Mouse (Mus musculus): Measurements from ENCODE around the gene H2-T22. TPM values are rescaled to one million over a fixed set of nuclear protein-coding genes. Genes with fewer than 3 reads are reported as not detected.

Gene H2-T22
- polyA plus RNA-seq, 1 experiment = 31.0 TPM

- DNase-seq = no peak
- TF ChIP-seq POLR2A (IDR thresholded peaks at IDR 0.05; ENCODE audit: borderline replicate concordance, insufficient read depth, low read length) = no peak
- TF ChIP-seq CTCF (IDR thresholded peaks at IDR 0.05; ENCODE audit: borderline replicate concordance, insufficient read depth, low read depth, low read length) = no peak
- Histone ChIP-seq H3K27ac (ENCODE audit: insufficient read depth, low read length) (no peak overlapping the region), H3K4me1 (ENCODE audit: control insufficient read depth, insufficient read depth, low read length) (peaks cover 2% of the 10 kb centered on the region; the same call in 1 of the 2 replicates), H3K27me3 (ENCODE audit: control insufficient read depth, insufficient read depth, low read length) (no peaks in the 10 kb centered on the region), H3K4me3 (replicated peaks; ENCODE audit: insufficient read depth, low read depth, low read length) (no peak overlapping the region)
- WGBS = 98% methylated on average over 6 of the region's 6 CpGs
Observed at GRCm38 (mm10) chr17:36001966-36002365, 40.6 kb downstream of the H2-T22 start.

- 87% methylated on average over 12 of the region's 12 CpGs for WGBS
- TF ChIP-seq CTCF (IDR thresholded peaks at IDR 0.05; ENCODE audit: borderline replicate concordance, insufficient read depth, low read depth, low read length) = no peak
- no peak for TF ChIP-seq POLR2A (IDR thresholded peaks at IDR 0.05; ENCODE audit: borderline replicate concordance, insufficient read depth, low read length)
- H3K4me3 ChIP-seq (replicated peaks; ENCODE audit: insufficient read depth, low read depth, low read length) = no peak overlapping the region
- peaks cover 2% of the 10 kb centered on the region for H3K4me1 ChIP-seq (ENCODE audit: control insufficient read depth, insufficient read depth, low read length)
- no peak overlapping the region for H3K27ac ChIP-seq (ENCODE audit: insufficient read depth, low read length)
- no peak for DNase-seq
- H3K27me3 ChIP-seq (ENCODE audit: control insufficient read depth, insufficient read depth, low read length) = no peaks in the 10 kb centered on the region
Observed at GRCm38 (mm10) chr17:36001121-36001897, 41.2 kb downstream of the H2-T22 start.

- Histone ChIP-seq H3K27me3 (ENCODE audit: control insufficient read depth, insufficient read depth, low read length) (no peaks in the 10 kb centered on the region), H3K4me3 (replicated peaks; ENCODE audit: insufficient read depth, low read depth, low read length) (no peak overlapping the region), H3K27ac (ENCODE audit: insufficient read depth, low read length) (no peak overlapping the region), H3K4me1 (ENCODE audit: control insufficient read depth, insufficient read depth, low read length) (peaks cover 2% of the 10 kb centered on the region)
- DNase-seq = no peak
- 71% methylated on average over 4 of the region's 4 CpGs for WGBS
- no peak for TF ChIP-seq POLR2A (IDR thresholded peaks at IDR 0.05; ENCODE audit: borderline replicate concordance, insufficient read depth, low read length)
- TF ChIP-seq CTCF (IDR thresholded peaks at IDR 0.05; ENCODE audit: borderline replicate concordance, insufficient read depth, low read depth, low read length) = no peak
Observed at GRCm38 (mm10) chr17:36000349-36000748, 42.2 kb downstream of the H2-T22 start.

GRCm38 (mm10) chr17:35999356-35999755, 43.2 kb downstream of the H2-T22 start:
- 71% methylated on average over 7 of the region's 7 CpGs for WGBS
- H3K27ac ChIP-seq (ENCODE audit: insufficient read depth, low read length) = no peak overlapping the region
- TF ChIP-seq CTCF (IDR thresholded peaks at IDR 0.05; ENCODE audit: borderline replicate concordance, insufficient read depth, low read depth, low read length) (no peak), POLR2A (IDR thresholded peaks at IDR 0.05; ENCODE audit: borderline replicate concordance, insufficient read depth, low read length) (no peak)
- H3K27me3 ChIP-seq (ENCODE audit: control insufficient read depth, insufficient read depth, low read length) = no peaks in the 10 kb centered on the region
- no peak overlapping the region for H3K4me3 ChIP-seq (replicated peaks; ENCODE audit: insufficient read depth, low read depth, low read length)
- H3K4me1 ChIP-seq (ENCODE audit: control insufficient read depth, insufficient read depth, low read length) = no peaks in the 10 kb centered on the region; the same call in 1 of the 2 replicates
- no peak for DNase-seq

GRCm38 (mm10) chr17:35998545-35999305, 43.8 kb downstream of the H2-T22 start:
- WGBS = 69% methylated on average over 6 of the region's 6 CpGs
- no peak overlapping the region for H3K4me3 ChIP-seq (replicated peaks; ENCODE audit: insufficient read depth, low read depth, low read length)
- no peak overlapping the region for H3K27ac ChIP-seq (ENCODE audit: insufficient read depth, low read length)
- no peaks in the 10 kb centered on the region; the same call in 1 of the 2 replicates for H3K4me1 ChIP-seq (ENCODE audit: control insufficient read depth, insufficient read depth, low read length)
- no peak for DNase-seq
- H3K27me3 ChIP-seq (ENCODE audit: control insufficient read depth, insufficient read depth, low read length) = no peaks in the 10 kb centered on the region
- no peak for TF ChIP-seq POLR2A (IDR thresholded peaks at IDR 0.05; ENCODE audit: borderline replicate concordance, insufficient read depth, low read length)
- no peak for TF ChIP-seq CTCF (IDR thresholded peaks at IDR 0.05; ENCODE audit: borderline replicate concordance, insufficient read depth, low read depth, low read length)

- H3K27me3 ChIP-seq (ENCODE audit: control insufficient read depth, insufficient read depth, low read length) = no peaks in the 10 kb centered on the region
- H3K27ac ChIP-seq (ENCODE audit: insufficient read depth, low read length) = no peak overlapping the region
- TF ChIP-seq POLR2A (IDR thresholded peaks at IDR 0.05; ENCODE audit: borderline replicate concordance, insufficient read depth, low read length) (no peak), CTCF (IDR thresholded peaks at IDR 0.05; ENCODE audit: borderline replicate concordance, insufficient read depth, low read depth, low read length) (no peak)
- no peak overlapping the region for H3K4me3 ChIP-seq (replicated peaks; ENCODE audit: insufficient read depth, low read depth, low read length)
- H3K4me1 ChIP-seq (ENCODE audit: control insufficient read depth, insufficient read depth, low read length) = no peaks in the 10 kb centered on the region; the same call in 1 of the 2 replicates
- 57% methylated on average over 12 of the region's 12 CpGs for WGBS
- no peak for DNase-seq
Observed at GRCm38 (mm10) chr17:35997713-35998510, 44.6 kb downstream of the H2-T22 start.

GRCm38 (mm10) chr17:35996949-35997348, 45.6 kb downstream of the H2-T22 start:
- WGBS = 0% methylated on average over 11 of the region's 11 CpGs
- H3K27ac ChIP-seq (ENCODE audit: insufficient read depth, low read length) = no peak overlapping the region
- no peaks in the 10 kb centered on the region for H3K27me3 ChIP-seq (ENCODE audit: control insufficient read depth, insufficient read depth, low read length)
- H3K4me3 ChIP-seq (replicated peaks; ENCODE audit: insufficient read depth, low read depth, low read length) = peak overlapping the region; percentile 1
- H3K4me1 ChIP-seq (ENCODE audit: control insufficient read depth, insufficient read depth, low read length) = no peaks in the 10 kb centered on the region; the same call in 1 of the 2 replicates
- DNase-seq = peak; percentile 94
- TF ChIP-seq POLR2A (IDR thresholded peaks at IDR 0.05; ENCODE audit: borderline replicate concordance, insufficient read depth, low read length) = no peak
- TF ChIP-seq CTCF (IDR thresholded peaks at IDR 0.05; ENCODE audit: borderline replicate concordance, insufficient read depth, low read depth, low read length) = peak; percentile 97
